ENCODE assay signal across 19 mouse cellular contexts in the genomic region with DNA sequence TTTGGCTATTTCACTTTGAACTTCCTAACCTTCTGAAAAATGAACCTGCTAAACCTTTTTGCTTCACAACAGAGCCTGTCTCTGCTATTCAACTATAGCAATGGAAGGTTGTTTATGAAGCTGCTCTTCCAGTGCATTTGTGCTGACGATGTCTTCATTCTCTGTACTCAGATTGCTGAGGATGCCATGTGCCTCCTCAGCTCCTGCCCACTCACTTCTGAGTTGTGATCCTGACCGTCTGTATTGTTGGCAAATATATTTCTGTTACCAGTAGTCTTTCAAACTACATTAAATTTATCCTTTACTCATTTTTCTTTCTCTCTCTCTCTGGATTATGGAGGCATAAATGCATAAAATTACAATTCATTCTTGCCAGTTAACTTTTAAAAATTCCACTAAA.
DNase-seq lines count a peak whose midpoint lies in the region; ATAC-seq lines count a peak whose summit lies in the region.
"Had no signal": no experiment of that assay in that cellular context is flagged by ENCODE, and none has a peak within 500 bp of the region (broad histone marks: within the 10 kb centered on the region; RNA-seq: fewer than 3 reads in every experiment).

No protein-coding gene starts in this region.

- intact Hi-C loops in left cerebral cortex, postnatal 4 days (cut with DNase I): no loop called here

- DNase-seq in frontal cortex, postnatal 25 days (ENCODE audit: low spot score in 2 of 2): no peak
- peak; percentile 4 for DNase-seq in left cerebral cortex, adult 11 months (ENCODE audit: low spot score)
- DNase-seq in left cerebral cortex, postnatal 4 days: no peak
- peak; percentile 37 for DNase-seq in right cerebral cortex, adult 18-20 months
- DNase-seq in right cerebral cortex, postnatal 14 days: no peak
- DNase-seq: adrenal gland, adult 8-10 months; adrenal gland, postnatal 25 days; cerebellum, adult 18-20 months; cerebellum, adult 9-10 months; cerebellum, postnatal 14 days; gastrocnemius, postnatal 25 days; heart, adult 18-20 months; heart, postnatal 10 days; heart, postnatal 36 days had no signal

- ATAC-seq in frontal cortex, adult (ENCODE audit: low TSS enrichment): peak; percentile 98
- ATAC-seq: activated CD4-positive, CD25-positive, alpha-beta regulatory T cell, adult 4 months; forebrain, embryonic 15.5 days; hindbrain, embryonic 16.5 days; intestine, embryonic 15.5 days had no signal

Comparison
In these comparisons a context has a peak if more than half of its experiments do, and no peak if none do; other contexts are left out.
1. DNase-seq: peak in left cerebral cortex, adult 11 months (single experiment) and right cerebral cortex, adult 18-20 months (single experiment); none in frontal cortex, postnatal 25 days (0 of 2), left cerebral cortex, postnatal 4 days (single experiment) and right cerebral cortex, postnatal 14 days (single experiment).